Mouse (Mus musculus) spleen, adult 2 months (tissue): ENCODE results near the gene Gm26938. TPM values are rescaled to one million over a fixed set of nuclear protein-coding genes. Genes with fewer than 3 reads are reported as not detected.

ENCODE experiments used
- DNase-seq, 2 experiments: peaks; one replicate each; pipeline versions ENCODE4 v3.0.0 to v3.0.0-alpha.2; 2012 to 2021; ENCODE audit warnings: low spot score in 2 of 2, low read depth in 1 of 2
- H3K27ac ChIP-seq: fragments of 200-500 bp; 2 replicates; pipeline ENCODE4 v1.5.1; 2012; ENCODE audit warnings: low read length, inconsistent platforms; ENCODE audit not compliant: insufficient read depth
- H3K27me3 ChIP-seq: fragments of 200-500 bp; 2 replicates; pipeline ENCODE4 v1.6.1; 2012; ENCODE audit warnings: mild to moderate bottlenecking, moderate library complexity, low read length, inconsistent platforms; ENCODE audit not compliant: control insufficient read depth, insufficient read depth
- H3K36me3 ChIP-seq: fragments of 200-500 bp; 2 replicates; pipeline ENCODE4 v1.6.1; 2012; ENCODE audit warnings: mild to moderate bottlenecking, low read length, inconsistent platforms; ENCODE audit not compliant: control insufficient read depth, insufficient read depth
- H3K4me1 ChIP-seq: fragments of 200-500 bp; 2 replicates; pipeline ENCODE4 v1.6.1; 2011; ENCODE audit warnings: inconsistent platforms; ENCODE audit not compliant: control insufficient read depth, insufficient read depth, insufficient read length
- H3K4me3 ChIP-seq: fragments of 200-500 bp; 2 replicates; pipeline ENCODE4 v1.5.1; 2011; ENCODE audit warnings: mild to moderate bottlenecking, inconsistent platforms; ENCODE audit not compliant: insufficient read depth, insufficient read length; ENCODE audit errors: extremely low read depth
- CTCF ChIP-seq: fragments of 200-500 bp; IDR thresholded peaks from 2 replicates; pipeline ENCODE4 v1.5.1; 2011; ENCODE audit warnings: mild to moderate bottlenecking, inconsistent platforms; ENCODE audit not compliant: insufficient read depth, insufficient read length, insufficient replicate concordance; ENCODE audit errors: extremely low read depth
- POLR2A ChIP-seq: fragments of 200-500 bp; IDR thresholded peaks from 2 replicates; pipeline ENCODE4 v1.6.1; 2011; ENCODE audit warnings: low read depth, low read length, inconsistent platforms
- WGBS: fragments of 180-500 bp; shearing (Covaris S2); methylation state at CpG from one replicate; pipeline ENCODE4 v1.1.7; 2018; 5-methylcytosine and 5-hydroxymethylcytosine counted together
- polyA plus RNA-seq: library from polyadenylated mRNA; depleted of rRNA; stranded (reverse); fragments of >200 nt; gene quantifications from 2 replicates; pipeline ENCODE4 v1.2.3, GENCODE M21; 2012

Gm26938 gene
- polyA plus RNA-seq, 1 experiment, result not detected

DNA sequence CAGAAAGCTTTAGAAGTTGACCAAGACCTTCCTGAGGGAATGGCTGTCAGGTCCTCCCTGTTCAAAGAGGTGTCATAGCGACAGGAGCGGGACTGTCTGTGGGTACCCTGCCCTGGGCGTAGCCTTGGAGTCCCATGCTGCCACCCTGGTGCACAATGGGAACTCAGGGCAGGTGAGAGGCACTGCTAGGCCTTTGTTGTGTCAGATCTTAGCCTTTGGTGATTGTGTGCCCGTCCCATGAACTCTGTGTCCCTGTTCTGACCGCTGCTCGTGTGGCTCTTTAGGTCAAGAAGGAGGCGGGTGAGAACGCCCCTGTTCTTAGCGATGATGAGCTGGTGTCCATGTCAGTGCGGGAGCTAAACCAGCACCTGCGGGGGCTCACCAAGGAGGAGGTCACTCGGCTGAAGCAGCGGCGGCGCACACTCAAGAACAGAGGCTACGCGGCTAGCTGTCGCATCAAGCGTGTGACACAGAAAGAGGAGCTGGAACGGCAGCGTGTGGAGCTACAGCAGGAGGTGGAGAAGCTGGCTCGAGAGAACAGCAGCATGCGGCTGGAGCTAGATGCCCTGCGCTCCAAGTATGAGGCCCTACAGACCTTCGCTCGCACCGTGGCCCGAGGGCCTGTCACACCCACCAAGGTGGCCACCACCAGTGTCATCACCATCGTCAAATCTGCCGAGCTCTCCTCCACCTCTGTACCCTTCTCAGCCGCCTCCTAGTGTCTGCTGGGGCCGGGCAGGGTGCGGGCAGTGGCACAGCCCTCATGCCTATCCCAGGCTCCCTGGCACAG, 26.2 kb downstream of the Gm26938 start:
- no peak for DNase-seq
- no peak overlapping the region for H3K27ac ChIP-seq
- 96% methylated on average over 33 of the region's 33 CpGs for WGBS
- H3K27me3 ChIP-seq, result no peaks in the 10 kb centered on the region
- peaks cover 13% of the 10 kb centered on the region for H3K4me1 ChIP-seq
- TF ChIP-seq CTCF, result no peak
- no peak for TF ChIP-seq POLR2A
- H3K36me3 ChIP-seq, result peaks cover 30% of the 10 kb centered on the region
- H3K4me3 ChIP-seq, result no peak overlapping the region

- Histone ChIP-seq H3K27ac (no peak overlapping the region), H3K27me3 (no peaks in the 10 kb centered on the region), H3K36me3 (peaks cover 30% of the 10 kb centered on the region), H3K4me1 (peaks cover 22% of the 10 kb centered on the region), H3K4me3 (no peak overlapping the region)
- no peak for DNase-seq
- TF ChIP-seq POLR2A, result no peak
- 95% methylated on average over 9 of the region's 9 CpGs for WGBS
These were observed 27.2 kb downstream of the Gm26938 start for GRCm38 (mm10) chr5:139799041-139799440.

- Histone ChIP-seq H3K4me1 (peaks cover 25% of the 10 kb centered on the region), H3K36me3 (peaks cover 30% of the 10 kb centered on the region)
- no peak for TF ChIP-seq POLR2A
- no peak for TF ChIP-seq CTCF
These were observed 27.9 kb downstream of the Gm26938 start for GRCm38 (mm10) chr5:139798168-139798900.

GRCm38 (mm10) chr5:139797473-139798167, 28.6 kb downstream of the Gm26938 start:
- Histone ChIP-seq H3K36me3 (peaks cover 30% of the 10 kb centered on the region), H3K4me1 (peaks cover 29% of the 10 kb centered on the region), H3K4me3 (no peak overlapping the region), H3K27ac (no peak overlapping the region; the same call in 1 of the 2 replicates), H3K27me3 (no peaks in the 10 kb centered on the region)
- 85% methylated on average over 11 of the region's 11 CpGs for WGBS
- TF ChIP-seq CTCF (no peak), POLR2A (no peak)
- DNase-seq, result no peak

More at GRCm38 (mm10) chr5:139798168-139798900, 27.9 kb downstream of the Gm26938 start:
- H3K27me3 ChIP-seq, result no peaks in the 10 kb centered on the region
- 89% methylated on average over 12 of the region's 12 CpGs for WGBS
- H3K4me3 ChIP-seq, result no peak overlapping the region
- no peak for DNase-seq
- H3K27ac ChIP-seq, result no peak overlapping the region

- Histone ChIP-seq H3K27me3 (no peaks in the 10 kb centered on the region), H3K4me3 (no peak overlapping the region), H3K36me3 (peaks cover 28% of the 10 kb centered on the region), H3K4me1 (peaks cover 33% of the 10 kb centered on the region), H3K27ac (peak overlapping the region; percentile 34; the same call in 1 of the 2 replicates)
- TF ChIP-seq POLR2A (no peak), CTCF (no peak)
- 76% methylated on average over 13 of the region's 13 CpGs for WGBS
- no peak for DNase-seq
These were observed 29.3 kb downstream of the Gm26938 start for GRCm38 (mm10) chr5:139796900-139797299.

- DNase-seq, result no peak
- 83% methylated on average over 9 of the region's 9 CpGs for WGBS
- TF ChIP-seq CTCF (no peak), POLR2A (no peak)
- Histone ChIP-seq H3K36me3 (peaks cover 24% of the 10 kb centered on the region), H3K27ac (0 out of 2 replicates have a peak overlapping the region, but pooled peaks have one; percentile 34), H3K27me3 (no peaks in the 10 kb centered on the region), H3K4me1 (peaks cover 33% of the 10 kb centered on the region), H3K4me3 (no peak overlapping the region)
These were observed 30.1 kb downstream of the Gm26938 start for GRCm38 (mm10) chr5:139796001-139796620.
